Mouse (Mus musculus): Measurements from ENCODE around the gene Themis2. TPM values are rescaled to one million over a fixed set of nuclear protein-coding genes. Genes with fewer than 3 reads are reported as not detected.
A peak's percentile ranks its signal among the peaks of the same experiment; 100 is the strongest.

Gene Themis2
- polyA plus RNA-seq, 1 experiment from 2014 or later: 0.72 TPM

GRCm38 (mm10) chr4:132807771-132808641 is 11.8 kb upstream of the Themis2 start:
- TF ChIP-seq EP300 (optimal IDR thresholded peaks at IDR 0.05) (no peak), CTCF (IDR thresholded peaks at IDR 0.05; ENCODE audit: low read depth) (no peak)
- Histone ChIP-seq H3K27ac (replicated peaks) (0 out of 2 replicates have a peak overlapping the region, but pooled peaks have one; percentile 24), H3K4me3 (ENCODE audit: low read depth, low read length) (no peak overlapping the region), H3K4me2 (replicated peaks; ENCODE audit: low read depth) (no peak overlapping the region), H3K27me3 (ENCODE audit: control insufficient read depth, insufficient read depth, low read length) (no peaks in the 10 kb centered on the region), H3K9me3 (ENCODE audit: control insufficient read depth, low read length) (no peaks in the 10 kb centered on the region), H3K4me1 (replicated peaks; ENCODE audit: control insufficient read depth, insufficient read depth) (no peaks in the 10 kb centered on the region), H3K9ac (ENCODE audit: low read length) (no peak overlapping the region), H3K36me3 (ENCODE audit: control insufficient read depth, insufficient read depth, low read length) (no peaks in the 10 kb centered on the region)
- peak; percentile 59; the same call in 1 of the 2 replicates for ATAC-seq (ENCODE audit: low FRiP score, low TSS enrichment)
- 60% methylated on average over 5 of the region's 5 CpGs for WGBS
- no peak for DNase-seq (ENCODE audit: low spot score)

- Histone ChIP-seq H3K36me3 (ENCODE audit: control insufficient read depth, insufficient read depth, low read length) (no peaks in the 10 kb centered on the region), H3K4me2 (replicated peaks; ENCODE audit: low read depth) (no peak overlapping the region), H3K9me3 (ENCODE audit: control insufficient read depth, low read length) (no peaks in the 10 kb centered on the region), H3K4me1 (replicated peaks; ENCODE audit: control insufficient read depth, insufficient read depth) (no peaks in the 10 kb centered on the region), H3K4me3 (ENCODE audit: low read depth, low read length) (no peak overlapping the region), H3K9ac (ENCODE audit: low read length) (no peak overlapping the region), H3K27me3 (ENCODE audit: control insufficient read depth, insufficient read depth, low read length) (no peaks in the 10 kb centered on the region), H3K27ac (replicated peaks) (no peak overlapping the region)
- WGBS: 80% methylated on average over 7 of the region's 7 CpGs
- no peak for TF ChIP-seq EP300 (optimal IDR thresholded peaks at IDR 0.05)
- no peak for TF ChIP-seq CTCF (IDR thresholded peaks at IDR 0.05; ENCODE audit: low read depth)
- DNase-seq (ENCODE audit: low spot score) (no peak), ATAC-seq (ENCODE audit: low FRiP score, low TSS enrichment) (no peak)
Observed at GRCm38 (mm10) chr4:132806620-132807191, 10.5 kb upstream of the Themis2 start.

DNA sequence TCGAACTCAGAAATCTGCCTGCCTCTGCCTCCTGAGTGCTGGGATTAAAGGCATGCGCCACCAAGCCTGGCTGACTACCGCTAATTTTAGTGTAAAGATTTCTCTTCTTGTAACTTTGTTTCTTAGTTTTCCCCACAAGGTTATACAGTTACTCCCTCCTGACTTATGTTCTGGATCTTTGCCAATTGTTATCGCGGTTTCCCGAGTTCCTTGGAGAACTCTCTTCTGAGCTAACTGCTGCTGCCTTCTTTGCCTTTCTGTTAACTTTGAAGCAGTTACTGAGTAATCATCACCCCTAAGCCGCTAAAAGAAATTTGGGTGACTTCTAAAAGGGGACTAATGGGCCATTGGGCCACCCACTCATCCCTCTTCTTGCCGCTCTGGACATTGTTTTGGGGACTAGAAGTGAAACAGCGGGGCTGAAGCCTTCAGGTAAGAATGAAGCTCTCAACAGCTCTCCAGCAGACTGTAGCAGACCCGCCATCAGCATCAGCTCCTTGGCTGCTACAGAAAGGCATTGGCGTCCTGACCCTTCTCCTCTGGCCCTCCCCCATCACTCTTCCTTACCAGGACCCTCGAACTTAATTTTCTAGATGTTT is 9.5 kb upstream of the Themis2 start:
- 67% methylated on average over 12 of the region's 12 CpGs for WGBS
- Histone ChIP-seq H3K27ac (replicated peaks) (no peak overlapping the region), H3K9ac (ENCODE audit: low read length) (no peak overlapping the region), H3K9me3 (ENCODE audit: control insufficient read depth, low read length) (no peaks in the 10 kb centered on the region), H3K4me1 (replicated peaks; ENCODE audit: control insufficient read depth, insufficient read depth) (no peaks in the 10 kb centered on the region), H3K36me3 (ENCODE audit: control insufficient read depth, insufficient read depth, low read length) (no peaks in the 10 kb centered on the region), H3K4me2 (replicated peaks; ENCODE audit: low read depth) (no peak overlapping the region), H3K27me3 (ENCODE audit: control insufficient read depth, insufficient read depth, low read length) (no peaks in the 10 kb centered on the region), H3K4me3 (ENCODE audit: low read depth, low read length) (no peak overlapping the region)
- DNase-seq (ENCODE audit: low spot score): no peak
- no peak for ATAC-seq (ENCODE audit: low FRiP score, low TSS enrichment)
- TF ChIP-seq CTCF (IDR thresholded peaks at IDR 0.05; ENCODE audit: low read depth): no peak
- no peak for TF ChIP-seq EP300 (optimal IDR thresholded peaks at IDR 0.05)

DNA sequence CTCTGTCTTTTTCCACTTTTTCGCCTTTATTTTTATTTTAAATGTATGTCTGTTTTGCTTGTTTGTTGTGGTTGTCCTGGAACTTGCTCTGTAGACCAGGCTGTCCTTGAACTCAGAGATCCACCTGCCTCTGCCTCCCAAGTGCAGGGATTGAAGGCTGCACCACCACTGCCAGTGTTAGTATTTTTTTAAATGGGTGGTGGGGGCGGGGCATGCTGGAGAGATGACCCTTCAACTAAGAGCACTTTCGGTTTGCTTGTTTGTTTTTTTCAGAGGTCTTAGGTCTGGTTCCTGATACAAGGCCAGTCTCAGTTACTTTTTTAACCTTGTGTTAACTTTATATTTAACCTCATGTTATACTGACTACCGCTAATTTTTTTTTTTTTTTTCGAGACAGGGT is 9.0 kb upstream of the Themis2 start:
- Histone ChIP-seq H3K4me3 (ENCODE audit: low read depth, low read length) (no peak overlapping the region), H3K9ac (ENCODE audit: low read length) (no peak overlapping the region), H3K4me1 (replicated peaks; ENCODE audit: control insufficient read depth, insufficient read depth) (no peaks in the 10 kb centered on the region), H3K4me2 (replicated peaks; ENCODE audit: low read depth) (no peak overlapping the region), H3K9me3 (ENCODE audit: control insufficient read depth, low read length) (no peaks in the 10 kb centered on the region), H3K27me3 (ENCODE audit: control insufficient read depth, insufficient read depth, low read length) (no peaks in the 10 kb centered on the region), H3K36me3 (ENCODE audit: control insufficient read depth, insufficient read depth, low read length) (no peaks in the 10 kb centered on the region), H3K27ac (replicated peaks) (no peak overlapping the region)
- ATAC-seq (ENCODE audit: low FRiP score, low TSS enrichment) (no peak), DNase-seq (ENCODE audit: low spot score) (no peak)
- WGBS: 82% methylated on average over 5 of the region's 5 CpGs
- TF ChIP-seq CTCF (IDR thresholded peaks at IDR 0.05; ENCODE audit: low read depth) (no peak), EP300 (optimal IDR thresholded peaks at IDR 0.05) (no peak)

DNA sequence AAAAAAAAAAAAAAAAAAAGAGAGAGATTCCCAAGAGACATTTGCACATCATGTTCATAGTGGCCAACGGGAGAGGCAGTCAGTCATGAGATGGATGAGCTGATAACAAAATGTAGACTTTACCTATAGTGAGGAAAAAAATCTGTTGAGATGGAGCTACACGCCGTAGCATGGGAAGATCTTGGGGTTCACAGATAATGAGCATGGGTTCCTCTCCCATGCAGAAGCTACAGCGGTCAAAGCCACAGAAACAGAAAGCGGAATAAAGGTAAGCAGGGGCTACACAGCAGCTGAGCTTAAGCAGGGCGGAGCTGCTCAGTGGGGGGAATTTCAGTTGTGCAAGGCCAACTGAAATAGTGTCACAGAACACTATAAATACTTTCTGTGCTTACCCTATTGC is 8.1 kb upstream of the Themis2 start:
- Histone ChIP-seq H3K27ac (replicated peaks) (no peak overlapping the region), H3K4me3 (ENCODE audit: low read depth, low read length) (no peak overlapping the region), H3K4me1 (replicated peaks; ENCODE audit: control insufficient read depth, insufficient read depth) (no peaks in the 10 kb centered on the region), H3K9ac (ENCODE audit: low read length) (no peak overlapping the region), H3K4me2 (replicated peaks; ENCODE audit: low read depth) (no peak overlapping the region), H3K27me3 (ENCODE audit: control insufficient read depth, insufficient read depth, low read length) (no peaks in the 10 kb centered on the region), H3K36me3 (ENCODE audit: control insufficient read depth, insufficient read depth, low read length) (no peaks in the 10 kb centered on the region), H3K9me3 (ENCODE audit: control insufficient read depth, low read length) (no peaks in the 10 kb centered on the region)
- ATAC-seq (ENCODE audit: low FRiP score, low TSS enrichment): no peak
- 79% methylated on average over 6 of the region's 6 CpGs for WGBS
- TF ChIP-seq EP300 (optimal IDR thresholded peaks at IDR 0.05) (no peak), CTCF (IDR thresholded peaks at IDR 0.05; ENCODE audit: low read depth) (no peak)
- no peak for DNase-seq (ENCODE audit: low spot score)

GRCm38 (mm10) chr4:132803876-132804275 is 7.7 kb upstream of the Themis2 start:
- H3K4me1 ChIP-seq (replicated peaks; ENCODE audit: control insufficient read depth, insufficient read depth): no peaks in the 10 kb centered on the region
- DNase-seq (ENCODE audit: low spot score) (no peak), ATAC-seq (ENCODE audit: low FRiP score, low TSS enrichment) (no peak)
- WGBS: 95% methylated on average over 7 of the region's 7 CpGs
- H3K27ac ChIP-seq (replicated peaks): no peak overlapping the region
- H3K4me2 ChIP-seq (replicated peaks; ENCODE audit: low read depth): no peak overlapping the region
- H3K27me3 ChIP-seq (ENCODE audit: control insufficient read depth, insufficient read depth, low read length): no peaks in the 10 kb centered on the region
- no peak for TF ChIP-seq EP300 (optimal IDR thresholded peaks at IDR 0.05)
- no peak for TF ChIP-seq CTCF (IDR thresholded peaks at IDR 0.05; ENCODE audit: low read depth)
- no peak overlapping the region for H3K9ac ChIP-seq (ENCODE audit: low read length)
- no peaks in the 10 kb centered on the region for H3K9me3 ChIP-seq (ENCODE audit: control insufficient read depth, low read length)
- H3K4me3 ChIP-seq (ENCODE audit: low read depth, low read length): no peak overlapping the region
- H3K36me3 ChIP-seq (ENCODE audit: control insufficient read depth, insufficient read depth, low read length): no peaks in the 10 kb centered on the region
